Mouse (Mus musculus): ENCODE results near the gene Gstm5. TPM values are rescaled to one million over a fixed set of nuclear protein-coding genes. Genes with fewer than 3 reads are reported as not detected.
"Not testable (repeated sequence)": the region's sequence is repeated elsewhere in the genome, so short reads cannot be mapped to it uniquely, and the experiment has no call there.

The Gstm5 gene
- polyA plus RNA-seq, 1 experiment from 2014 or later: 250 TPM

DNA sequence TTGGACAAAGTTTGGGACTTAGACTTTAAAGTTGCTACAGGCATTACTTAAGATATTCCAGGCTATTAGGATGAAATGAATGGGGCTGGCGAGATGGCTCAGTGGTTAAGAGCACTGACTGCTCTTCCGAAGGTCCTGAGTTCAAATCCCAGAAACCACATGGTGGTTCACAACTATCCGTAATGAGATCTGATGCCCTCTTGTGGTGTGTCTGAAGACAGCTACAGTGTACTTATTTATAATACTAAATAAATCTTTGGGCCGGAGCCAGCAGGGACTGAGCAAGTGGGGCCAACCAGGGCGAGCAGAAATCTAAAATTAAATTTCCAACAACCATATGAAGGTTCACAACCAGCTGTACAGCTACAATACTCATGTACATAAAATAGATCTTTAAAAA lies 34.1 kb upstream of the Gstm5 start:
- not testable (repeated sequence) for H3K9me3 ChIP-seq; H3K4me1 ChIP-seq; H3K27ac ChIP-seq; H3K27me3 ChIP-seq; H3K4me3 ChIP-seq; ATAC-seq (ENCODE audit: insufficient number of reproducible peaks, insufficient read depth, low FRiP score, low TSS enrichment, low read depth); H3K4me2 ChIP-seq; H3K9ac ChIP-seq; H3K36me3 ChIP-seq
- WGBS: 84% methylated on average over 5 of the region's 5 CpGs

DNA sequence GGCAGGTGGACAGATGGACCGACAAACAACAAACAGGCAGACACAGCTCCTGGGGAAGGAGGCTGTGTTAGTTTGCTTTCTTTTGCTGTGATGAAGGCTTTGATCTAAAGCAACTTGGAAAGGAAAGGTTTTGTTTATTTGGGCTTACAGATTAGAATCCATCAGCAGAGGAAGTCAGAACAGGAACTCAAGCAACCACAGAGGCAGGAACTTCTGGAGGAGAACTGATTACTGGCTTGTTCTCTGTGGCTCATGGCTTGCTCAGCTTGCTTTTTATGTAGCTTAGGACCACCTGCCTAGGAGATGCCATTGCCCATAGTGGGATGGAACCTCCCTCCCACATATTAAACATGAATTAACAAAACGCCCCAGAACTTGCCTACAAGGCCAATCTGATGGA lies 33.1 kb upstream of the Gstm5 start:
- 72% methylated on average over 2 of the region's 2 CpGs for WGBS
- ATAC-seq (ENCODE audit: insufficient number of reproducible peaks, insufficient read depth, low FRiP score, low TSS enrichment, low read depth): no peak
- no peaks in the 10 kb centered on the region for H3K36me3 ChIP-seq

DNA sequence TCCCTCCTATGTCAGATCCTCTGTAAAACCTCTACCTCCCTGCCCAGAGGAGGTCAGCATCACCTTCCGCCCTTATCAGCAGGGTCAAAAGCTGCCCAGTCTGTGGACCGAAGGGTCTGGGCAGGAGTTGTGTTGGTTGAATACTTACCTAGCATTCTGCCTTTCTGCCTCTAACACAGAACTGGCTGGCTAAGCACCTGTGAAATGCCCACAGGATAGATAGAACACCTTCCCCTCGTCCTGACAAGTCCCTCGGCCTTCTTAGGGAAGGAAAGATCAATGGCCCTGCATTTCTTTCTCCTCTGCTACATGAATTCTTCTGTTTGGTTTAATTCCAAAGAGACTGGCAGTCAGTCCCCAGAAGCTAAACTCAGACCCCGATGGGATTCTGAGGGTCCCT lies 32.1 kb upstream of the Gstm5 start:
- H3K4me3 ChIP-seq: no peak overlapping the region
- no peak overlapping the region for H3K27ac ChIP-seq
- peak overlapping the region; percentile 32; the same call in 1 of the 2 replicates for H3K9ac ChIP-seq
- no peak for ATAC-seq (ENCODE audit: insufficient number of reproducible peaks, insufficient read depth, low FRiP score, low TSS enrichment, low read depth)
- H3K36me3 ChIP-seq: no peaks in the 10 kb centered on the region
- H3K27me3 ChIP-seq: no peaks in the 10 kb centered on the region; the same call in 1 of the 2 replicates
- no peak overlapping the region for H3K4me2 ChIP-seq
- peaks cover under 1% of the 10 kb centered on the region; the same call in 1 of the 2 replicates for H3K4me1 ChIP-seq
- no peaks in the 10 kb centered on the region for H3K9me3 ChIP-seq
- WGBS: 87% methylated on average over 5 of the region's 5 CpGs

More for the DNA sequence above, 33.1 kb upstream of the Gstm5 start:
- Histone ChIP-seq H3K9me3 (no peaks in the 10 kb centered on the region), H3K27ac (no peak overlapping the region), H3K4me2 (no peak overlapping the region), H3K4me1 (no peaks in the 10 kb centered on the region; the same call in 1 of the 2 replicates), H3K9ac (no peak overlapping the region), H3K27me3 (no peaks in the 10 kb centered on the region; the same call in 1 of the 2 replicates), H3K4me3 (no peak overlapping the region)

DNA sequence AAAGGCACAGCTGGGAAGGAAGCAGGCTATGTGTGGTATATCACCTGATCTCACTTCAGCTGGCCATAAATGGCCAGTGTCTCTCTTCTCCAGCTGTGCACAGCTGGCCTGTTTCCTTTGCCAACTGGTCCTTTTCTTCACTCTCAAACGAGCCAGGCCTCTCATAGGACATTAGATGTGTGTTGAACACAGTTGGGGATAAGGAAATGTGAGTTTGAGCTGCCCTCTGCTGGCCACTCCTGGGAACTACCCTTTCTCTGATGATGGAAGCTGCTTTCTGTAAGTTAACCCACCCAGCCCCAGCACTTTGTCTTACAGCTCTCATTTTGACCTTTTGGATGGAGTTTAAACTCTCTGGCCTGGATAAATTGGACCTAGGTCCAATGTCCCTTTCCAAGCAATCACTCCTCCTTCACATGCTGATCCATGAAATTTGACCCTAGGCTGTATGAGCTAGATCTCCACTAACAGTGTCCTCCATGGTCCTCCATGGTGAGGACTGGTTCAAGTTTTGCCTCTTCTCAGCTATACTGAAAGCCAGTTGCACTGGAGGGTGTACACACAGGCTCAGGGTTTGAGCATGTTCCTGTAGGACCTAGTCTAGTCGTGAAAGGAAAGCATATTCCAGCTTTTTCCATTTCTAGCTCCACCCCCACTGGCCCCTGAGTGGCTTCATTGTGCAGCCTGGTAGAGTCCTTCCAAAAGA lies 31.6 kb upstream of the Gstm5 start:
- H3K4me3 ChIP-seq: no peak overlapping the region
- no peaks in the 10 kb centered on the region for H3K36me3 ChIP-seq

DNA sequence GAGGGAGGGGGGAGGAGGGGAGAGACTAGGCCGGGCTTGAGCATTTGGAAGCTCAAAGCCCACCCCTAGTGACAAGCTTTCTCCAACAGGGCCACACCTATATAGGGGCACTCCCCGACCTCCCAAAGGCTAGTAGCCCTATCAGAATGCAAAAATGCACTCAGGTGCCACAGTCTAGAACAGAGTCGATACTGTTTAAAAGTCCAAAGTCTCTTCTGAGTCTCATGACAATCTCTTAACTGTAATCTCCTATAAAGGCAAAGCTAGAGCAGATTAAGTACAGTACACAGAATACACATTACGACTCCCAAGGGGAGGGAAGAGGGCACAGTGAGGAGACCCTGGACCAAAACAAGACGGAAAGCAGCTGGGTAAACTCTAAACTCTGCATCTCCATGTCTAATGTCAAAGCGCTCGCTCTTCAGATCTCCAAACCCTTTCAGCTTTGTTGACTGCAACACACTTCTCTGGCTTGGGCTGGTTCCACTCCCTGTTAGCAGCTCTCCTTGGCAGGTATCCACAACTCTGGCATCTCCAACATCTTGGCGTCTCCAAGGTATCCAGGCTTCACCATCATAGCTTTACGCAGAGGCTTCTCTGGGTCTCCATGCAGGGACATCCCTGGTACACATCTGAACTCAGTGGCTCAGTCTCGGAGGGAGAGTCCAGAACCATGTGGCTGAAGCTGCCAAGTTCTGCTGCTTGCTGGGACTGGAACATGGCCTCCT lies 30.1 kb upstream of the Gstm5 start:
- H3K9ac ChIP-seq: no peak overlapping the region
- no peaks in the 10 kb centered on the region for H3K9me3 ChIP-seq
- H3K27ac ChIP-seq: no peak overlapping the region
- no peak overlapping the region for H3K4me3 ChIP-seq
- ATAC-seq (ENCODE audit: insufficient number of reproducible peaks, insufficient read depth, low FRiP score, low TSS enrichment, low read depth): no peak
- peaks cover 16% of the 10 kb centered on the region for H3K4me1 ChIP-seq
- H3K27me3 ChIP-seq: no peaks in the 10 kb centered on the region; the same call in 1 of the 2 replicates
- H3K36me3 ChIP-seq: no peaks in the 10 kb centered on the region
- no peak overlapping the region for H3K4me2 ChIP-seq
- 72% methylated on average over 10 of the region's 10 CpGs for whole genome bisulfite sequencing

More for the DNA sequence above, 31.6 kb upstream of the Gstm5 start:
- WGBS: 7% methylated on average over 2 of the region's 2 CpGs
- ATAC-seq (ENCODE audit: insufficient number of reproducible peaks, insufficient read depth, low FRiP score, low TSS enrichment, low read depth): no peak
- Histone ChIP-seq H3K27me3 (no peaks in the 10 kb centered on the region; the same call in 1 of the 2 replicates), H3K9me3 (no peaks in the 10 kb centered on the region), H3K4me1 (peaks cover 5% of the 10 kb centered on the region), H3K9ac (peak overlapping the region; percentile 32; the same call in 1 of the 2 replicates), H3K4me2 (no peak overlapping the region), H3K27ac (no peak overlapping the region)

DNA sequence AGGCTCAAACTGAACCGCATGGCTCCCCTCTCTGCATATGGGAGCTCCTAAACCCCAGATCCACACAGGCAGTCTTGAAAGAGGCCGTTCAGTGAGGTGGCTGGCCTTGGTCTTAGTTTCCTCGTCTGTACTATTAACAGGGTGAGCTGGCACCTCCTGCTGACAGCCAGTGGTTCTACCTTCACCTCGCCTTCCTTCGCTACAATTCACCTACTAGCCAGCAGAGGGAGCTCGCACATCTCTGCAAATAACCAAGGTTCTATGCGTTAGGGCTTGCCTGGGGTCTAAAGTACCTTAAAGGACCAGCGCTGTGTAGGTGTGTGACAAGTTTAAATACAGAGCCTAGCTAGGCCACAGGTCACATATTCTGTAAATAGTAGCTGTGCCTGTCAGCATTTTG lies 28.5 kb upstream of the Gstm5 start:
- no peak overlapping the region for H3K27ac ChIP-seq
- H3K27me3 ChIP-seq: no peaks in the 10 kb centered on the region; the same call in 1 of the 2 replicates
- H3K4me1 ChIP-seq: peaks cover 16% of the 10 kb centered on the region
- H3K4me3 ChIP-seq: no peak overlapping the region
- H3K9me3 ChIP-seq: no peaks in the 10 kb centered on the region
- ATAC-seq (ENCODE audit: insufficient number of reproducible peaks, insufficient read depth, low FRiP score, low TSS enrichment, low read depth): peak; percentile 23; the same call in 1 of the 2 replicates
- H3K36me3 ChIP-seq: no peaks in the 10 kb centered on the region
- H3K9ac ChIP-seq: no peak overlapping the region
- H3K4me2 ChIP-seq: no peak overlapping the region
- 4% methylated on average over 8 of the region's 8 CpGs for WGBS

DNA sequence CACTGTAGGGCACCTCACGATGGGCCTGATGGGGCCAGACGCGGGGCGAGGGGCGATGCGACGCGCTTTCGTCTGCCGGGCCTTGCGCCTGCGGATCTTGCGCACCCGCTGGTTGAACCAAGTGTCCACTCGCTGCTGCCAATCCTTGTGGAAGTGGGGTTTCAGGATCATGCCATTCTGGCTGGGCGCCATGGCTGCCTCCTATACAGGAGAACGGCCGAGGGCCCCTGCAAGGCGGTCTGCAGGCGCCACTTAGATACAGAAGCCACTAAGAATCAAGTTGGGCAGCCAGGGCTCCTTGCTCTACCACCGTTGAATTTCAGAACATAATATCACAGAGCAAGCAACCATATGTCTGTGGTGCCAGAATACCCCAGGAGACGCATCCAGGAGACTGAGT lies 27.2 kb upstream of the Gstm5 start:
- Histone ChIP-seq H3K4me2 (no peak overlapping the region), H3K27ac (no peak overlapping the region), H3K27me3 (no peaks in the 10 kb centered on the region), H3K9ac (no peak overlapping the region), H3K9me3 (no peaks in the 10 kb centered on the region), H3K4me3 (no peak overlapping the region), H3K36me3 (no peaks in the 10 kb centered on the region), H3K4me1 (peaks cover 16% of the 10 kb centered on the region)
- ATAC-seq (ENCODE audit: insufficient number of reproducible peaks, insufficient read depth, low FRiP score, low TSS enrichment, low read depth): no peak
- 89% methylated on average over 22 of the region's 22 CpGs for WGBS

DNA sequence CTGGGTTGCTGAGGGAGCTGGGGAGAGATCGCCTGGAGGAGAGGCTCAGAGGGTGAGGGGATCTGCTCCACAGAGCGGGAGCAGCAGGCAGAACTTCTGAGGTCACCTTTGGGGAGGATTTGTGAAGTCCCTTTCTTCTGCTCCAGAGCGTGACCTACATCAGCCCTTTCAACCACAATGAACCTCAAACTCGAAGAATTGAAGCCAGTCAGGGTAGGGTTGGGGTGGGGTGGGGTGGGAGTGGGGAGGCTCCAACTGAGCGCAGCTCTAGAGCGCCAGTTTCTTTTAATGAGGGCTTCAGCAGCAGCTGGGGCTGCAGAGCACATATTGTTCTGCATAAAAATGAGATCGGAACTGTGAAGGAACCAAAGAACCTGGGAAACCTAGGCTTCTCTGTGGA lies 26.5 kb upstream of the Gstm5 start:
- Histone ChIP-seq H3K4me1 (peaks cover 19% of the 10 kb centered on the region), H3K36me3 (no peaks in the 10 kb centered on the region), H3K27me3 (no peaks in the 10 kb centered on the region), H3K9ac (peak overlapping the region; percentile 52; the same call in 1 of the 2 replicates), H3K4me3 (no peak overlapping the region), H3K4me2 (no peak overlapping the region), H3K9me3 (no peaks in the 10 kb centered on the region), H3K27ac (no peak overlapping the region)
- WGBS: 22% methylated on average over 7 of the region's 7 CpGs
- no peak for ATAC-seq (ENCODE audit: insufficient number of reproducible peaks, insufficient read depth, low FRiP score, low TSS enrichment, low read depth)

DNA sequence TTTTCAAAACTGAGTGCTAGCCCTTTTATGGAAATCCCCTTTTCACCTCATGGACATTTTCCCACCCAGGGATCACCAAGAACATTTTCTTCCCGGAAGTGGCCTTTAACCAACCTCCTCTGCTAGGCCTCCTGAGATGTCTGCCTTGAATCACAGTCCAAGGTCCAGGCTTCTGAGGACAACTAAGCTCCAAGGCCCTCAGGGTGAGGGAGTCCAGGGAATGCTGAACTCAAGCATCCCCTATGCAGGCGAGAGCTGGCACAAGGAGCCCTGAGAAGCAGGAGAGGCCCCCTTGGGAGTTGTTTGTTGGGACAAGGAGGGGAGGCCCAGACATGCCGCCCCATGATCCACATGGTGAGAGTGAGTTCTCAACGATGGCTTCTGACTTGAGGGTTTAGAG lies 25.7 kb upstream of the Gstm5 start:
- H3K4me1 ChIP-seq: peaks cover 19% of the 10 kb centered on the region
- H3K4me3 ChIP-seq: no peak overlapping the region
- H3K36me3 ChIP-seq: no peaks in the 10 kb centered on the region
- no peak overlapping the region for H3K27ac ChIP-seq
- H3K9ac ChIP-seq: no peak overlapping the region
- WGBS: 68% methylated on average over 4 of the region's 4 CpGs
- H3K4me2 ChIP-seq: no peak overlapping the region
- H3K27me3 ChIP-seq: no peaks in the 10 kb centered on the region
- ATAC-seq (ENCODE audit: insufficient number of reproducible peaks, insufficient read depth, low FRiP score, low TSS enrichment, low read depth): no peak
- no peaks in the 10 kb centered on the region for H3K9me3 ChIP-seq

DNA sequence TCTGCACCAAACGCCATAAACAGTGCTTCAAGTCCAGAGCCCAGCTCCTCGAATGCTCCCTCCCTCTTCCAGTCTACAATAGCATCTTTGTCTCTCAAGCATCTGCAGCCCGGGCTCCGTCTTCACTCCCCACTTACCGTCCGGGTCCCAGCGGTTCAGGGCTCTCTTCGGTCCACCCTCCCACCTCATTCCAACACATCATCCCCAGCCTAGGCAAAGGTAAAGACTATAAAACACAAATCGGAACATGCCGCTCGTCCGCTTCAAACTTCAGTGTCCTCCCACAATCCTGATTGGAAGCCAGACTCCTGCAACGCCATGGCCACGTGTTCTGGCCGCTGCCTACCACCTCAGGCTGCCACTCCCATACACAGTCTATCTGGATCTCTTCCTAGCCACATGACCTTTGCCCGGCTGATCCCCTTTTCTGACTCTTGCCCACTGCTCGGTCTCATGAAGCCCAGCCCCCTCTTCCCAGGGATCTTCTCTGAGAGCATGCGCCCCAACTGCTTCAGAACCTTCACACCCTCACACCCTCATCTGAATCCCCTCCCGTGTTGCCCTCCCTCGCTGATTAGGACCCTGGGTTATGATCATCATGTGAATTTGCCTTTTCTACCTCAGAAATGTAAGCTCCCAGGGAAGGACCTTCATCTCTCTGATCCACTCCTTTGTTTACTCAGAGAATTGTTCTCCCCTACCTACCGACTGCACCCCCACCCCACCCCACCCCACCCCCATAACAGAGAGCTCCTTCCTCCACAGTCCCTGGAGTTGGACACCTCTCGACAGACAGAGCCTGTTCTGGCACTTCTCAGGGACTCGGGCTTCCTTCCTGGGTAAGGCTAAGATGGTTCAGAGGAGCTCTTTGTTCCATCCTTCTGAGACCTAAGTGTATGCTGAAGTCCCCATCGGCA lies 22.0 kb upstream of the Gstm5 start:
- Histone ChIP-seq H3K27me3 (no peaks in the 10 kb centered on the region), H3K9ac (no peak overlapping the region), H3K4me2 (peak overlapping the region; percentile 3; the same call in 1 of the 2 replicates), H3K9me3 (no peaks in the 10 kb centered on the region), H3K27ac (no peak overlapping the region), H3K36me3 (no peaks in the 10 kb centered on the region), H3K4me3 (no peak overlapping the region), H3K4me1 (peaks cover 17% of the 10 kb centered on the region)
- ATAC-seq (ENCODE audit: insufficient number of reproducible peaks, insufficient read depth, low FRiP score, low TSS enrichment, low read depth): no peak
- WGBS: 60% methylated on average over 24 of the region's 24 CpGs

DNA sequence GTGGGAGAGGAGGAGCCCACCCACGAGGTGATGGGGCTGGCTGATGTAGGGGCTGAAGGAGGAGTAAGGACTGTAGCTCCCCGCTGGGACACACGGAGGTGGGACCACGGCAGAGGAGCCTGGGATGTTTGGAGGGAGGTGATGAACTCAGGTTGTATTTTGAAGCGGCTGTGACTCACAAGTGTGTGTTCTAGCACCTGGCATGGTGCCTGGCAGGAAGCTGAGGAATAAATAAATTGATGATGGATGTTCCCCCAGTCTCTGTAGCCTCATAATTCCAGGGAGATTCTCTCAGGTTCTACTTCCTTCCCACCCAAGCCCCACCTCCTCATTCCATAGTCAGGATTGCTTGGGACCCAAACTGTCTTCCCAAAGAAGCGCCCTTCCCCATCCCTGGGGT lies 20.4 kb upstream of the Gstm5 start:
- H3K9me3 ChIP-seq: no peaks in the 10 kb centered on the region
- H3K4me2 ChIP-seq: no peak overlapping the region
- WGBS: 77% methylated on average over 6 of the region's 6 CpGs
- H3K9ac ChIP-seq: no peak overlapping the region
- no peak for ATAC-seq (ENCODE audit: insufficient number of reproducible peaks, insufficient read depth, low FRiP score, low TSS enrichment, low read depth)
- H3K36me3 ChIP-seq: no peaks in the 10 kb centered on the region
- no peaks in the 10 kb centered on the region for H3K27me3 ChIP-seq
- no peak overlapping the region for H3K27ac ChIP-seq
- H3K4me1 ChIP-seq: 0 out of 2 replicates have a peak, but pooled peaks cover 3% of the 10 kb centered on the region
- H3K4me3 ChIP-seq: no peak overlapping the region

Measured in embryonic facial prominence, embryonic 13.5 days (tissue).